Mouse (Mus musculus) ES-Bruce4 (cell line): Measurements from ENCODE around the gene Gnpat.

Experiments used
- CTCF ChIP-seq: IDR thresholded peaks from one replicate; pipeline ENCODE4 v1.8.1; 2011; ENCODE audit warnings: low read depth, low read length
- POLR2A ChIP-seq: IDR thresholded peaks from one replicate; pipeline ENCODE4 v1.8.1; 2011; ENCODE audit warnings: low read length; ENCODE audit not compliant: insufficient read depth

GRCm38 (mm10) chr8:124817361-124817760 lies 45.5 kb upstream of the Gnpat start:
- TF ChIP-seq CTCF = no peak
- no peak for TF ChIP-seq POLR2A
